Mouse (Mus musculus) stomach, postnatal 0 days (tissue): ENCODE measurements around the gene Trim8.

Experiments
- CTCF ChIP-seq: IDR thresholded peaks from 2 replicates; pipeline ENCODE4 v1.5.1; 2016; ENCODE audit warnings: antibody characterized with exemption, low read depth, mild to moderate bottlenecking, moderate library complexity
- EP300 ChIP-seq: optimal IDR thresholded peaks from 2 replicates; pipeline ENCODE3; 2016; ENCODE audit warnings: antibody characterized with exemption

- TF ChIP-seq CTCF (no peak), EP300 (no peak)
Observed at GRCm38 (mm10) chr19:46459256-46459655, 42.2 kb upstream of the Trim8 start.
